Mouse (Mus musculus): ENCODE data around the gene Slc30a9. TPM values are rescaled to one million over a fixed set of nuclear protein-coding genes. Genes with fewer than 3 reads are reported as not detected.

Slc30a9 gene
- polyA plus RNA-seq, 1 experiment from 2014 or later, result 139 TPM

DNA sequence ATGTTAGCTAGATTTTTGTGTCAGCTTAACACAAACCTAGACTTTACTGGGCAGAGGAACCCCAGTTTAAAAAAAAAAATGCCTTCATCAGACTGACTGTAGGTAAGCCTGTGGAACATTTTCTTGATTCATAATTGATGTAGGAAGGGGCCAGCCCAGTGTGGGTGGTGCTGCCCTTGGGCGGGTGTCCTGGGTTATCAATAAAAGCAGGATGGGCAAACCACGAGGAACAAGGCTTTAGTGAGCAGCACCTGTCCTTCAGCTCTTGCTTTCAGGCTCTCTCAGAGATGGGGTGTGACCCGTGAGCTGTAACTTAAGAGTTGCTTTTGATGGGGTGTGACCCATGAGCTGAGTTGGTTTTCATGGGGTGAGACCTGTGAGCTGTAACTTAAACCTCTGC, 11.7 kb upstream of the Slc30a9 start:
- POLR2A ChIA-PET, result no interaction called here
- no peak for ATAC-seq
- TF ChIP-seq CTCF (IDR thresholded peaks at IDR 0.05), result no peak
- in situ Hi-C loops (cut with MboI; ENCODE audit: low pct_unique_long_range_greater_than_20kb), result no loop called here
- H3K27me3 ChIP-seq, result no peaks in the 10 kb centered on the region
- DNase-seq (ENCODE audit: low read depth, low spot score), result no peak
- CTCF ChIA-PET, result interaction anchor here (1.4 kb wide), 1 partner anchor 18 kb away, joined by 5 read pairs; no protein-coding TSS in a partner anchor

DNA sequence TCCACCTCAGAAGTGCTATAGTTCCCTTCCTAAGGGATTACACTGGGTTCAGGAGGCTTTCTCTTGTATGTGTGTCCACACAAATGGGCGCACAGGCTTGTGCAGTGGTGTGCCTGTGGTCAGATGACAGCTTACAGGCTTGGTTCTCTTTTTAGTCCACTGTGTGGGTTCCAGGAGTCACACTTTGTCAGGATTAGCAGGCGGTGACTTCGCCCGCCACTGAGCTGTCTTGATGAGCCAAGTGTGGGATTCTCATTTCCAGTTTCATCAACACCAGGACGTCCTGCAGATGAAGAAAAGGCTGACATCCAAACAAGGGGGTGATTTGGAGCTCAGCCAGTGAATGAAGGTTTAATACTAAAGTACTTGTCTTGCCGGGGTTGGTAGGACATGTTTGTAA, 11.1 kb upstream of the Slc30a9 start:
- ATAC-seq (no peak), DNase-seq (ENCODE audit: low read depth, low spot score) (no peak)
- H3K27me3 ChIP-seq, result no peaks in the 10 kb centered on the region
- in situ Hi-C loops (cut with MboI; ENCODE audit: low pct_unique_long_range_greater_than_20kb), result no loop called here
- TF ChIP-seq CTCF (IDR thresholded peaks at IDR 0.05), result no peak
- ChIA-PET CTCF (interaction anchor here (1.0 kb wide), 1 partner anchor 15 kb away, joined by 3 read pairs; no protein-coding TSS in a partner anchor), POLR2A (interaction anchor here (0.6 kb wide), 1 partner anchor 946 kb away, joined by 3 read pairs; no protein-coding TSS in a partner anchor)

DNA sequence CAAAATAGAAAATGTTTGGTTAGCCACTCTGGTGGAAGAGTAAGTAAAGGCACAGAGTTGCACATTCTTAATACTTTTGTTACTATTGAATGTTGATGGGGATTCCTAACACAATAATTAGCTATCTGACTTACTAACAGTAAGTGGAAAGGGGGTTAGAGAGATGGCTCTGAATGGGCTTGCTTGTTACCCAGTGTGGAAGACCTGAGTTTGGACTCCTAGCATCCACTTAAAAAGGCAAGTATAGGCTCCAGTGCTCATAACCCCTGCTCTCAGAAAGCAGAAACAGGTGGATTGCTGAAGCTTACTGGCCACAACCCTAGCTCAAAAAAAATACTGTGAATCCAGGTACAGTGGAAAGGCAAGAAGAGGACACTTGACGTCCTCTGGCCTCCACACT, 10.6 kb upstream of the Slc30a9 start:
- ChIA-PET CTCF (interaction anchor here (1.0 kb wide), 1 partner anchor 15 kb away, joined by 3 read pairs; no protein-coding TSS in a partner anchor), POLR2A (interaction anchor here (0.6 kb wide), 1 partner anchor 946 kb away, joined by 3 read pairs; no protein-coding TSS in a partner anchor)
- no peak for TF ChIP-seq CTCF (IDR thresholded peaks at IDR 0.05)
- in situ Hi-C loops (cut with MboI; ENCODE audit: low pct_unique_long_range_greater_than_20kb), result no loop called here
- H3K27me3 ChIP-seq, result no peaks in the 10 kb centered on the region
- ATAC-seq (no peak), DNase-seq (ENCODE audit: low read depth, low spot score) (no peak)

DNA sequence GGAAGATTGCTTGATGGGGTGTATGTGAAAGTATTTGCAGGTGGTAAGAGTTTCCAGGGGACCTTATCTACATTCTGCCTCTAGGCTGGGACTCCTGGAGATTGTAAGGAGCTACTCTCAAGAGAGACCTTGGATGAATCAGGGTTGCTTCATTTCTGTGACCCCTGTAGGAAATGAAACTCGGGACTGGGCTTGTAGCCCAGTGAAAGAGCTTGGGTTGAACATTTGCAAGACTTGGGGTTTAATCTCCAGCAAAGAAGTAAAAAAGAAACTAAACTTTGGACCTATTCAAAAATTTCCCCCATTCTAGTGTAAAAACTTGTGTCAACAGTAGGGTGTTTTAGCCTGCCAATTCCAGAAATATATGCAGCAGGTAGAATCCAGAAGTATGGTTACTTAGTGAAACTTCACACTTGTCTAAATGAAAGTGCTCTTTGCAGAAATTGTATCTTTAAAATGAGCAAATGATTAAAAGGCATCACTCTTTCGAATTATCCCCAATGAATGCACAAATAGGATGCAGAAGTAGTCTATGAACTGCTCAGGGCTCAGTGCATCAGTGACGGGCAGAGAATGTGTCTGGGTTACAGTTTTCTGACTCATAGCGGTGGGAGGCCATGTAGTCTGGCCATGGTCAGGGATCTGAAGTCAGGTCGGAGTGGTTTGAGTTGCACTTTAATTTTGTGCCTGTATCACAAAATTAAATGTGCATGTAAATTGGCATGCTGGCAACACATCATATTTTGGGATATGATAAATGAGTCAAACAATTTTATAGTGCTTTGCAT, 9.5 kb upstream of the Slc30a9 start:
- peak; percentile 27 for DNase-seq (ENCODE audit: low read depth, low spot score)
- CTCF ChIA-PET, result interaction anchor here (1.0 kb wide), 1 partner anchor 9 kb away, joined by 3 read pairs; no protein-coding TSS in a partner anchor
- POLR2A ChIA-PET, result no interaction called here

DNA sequence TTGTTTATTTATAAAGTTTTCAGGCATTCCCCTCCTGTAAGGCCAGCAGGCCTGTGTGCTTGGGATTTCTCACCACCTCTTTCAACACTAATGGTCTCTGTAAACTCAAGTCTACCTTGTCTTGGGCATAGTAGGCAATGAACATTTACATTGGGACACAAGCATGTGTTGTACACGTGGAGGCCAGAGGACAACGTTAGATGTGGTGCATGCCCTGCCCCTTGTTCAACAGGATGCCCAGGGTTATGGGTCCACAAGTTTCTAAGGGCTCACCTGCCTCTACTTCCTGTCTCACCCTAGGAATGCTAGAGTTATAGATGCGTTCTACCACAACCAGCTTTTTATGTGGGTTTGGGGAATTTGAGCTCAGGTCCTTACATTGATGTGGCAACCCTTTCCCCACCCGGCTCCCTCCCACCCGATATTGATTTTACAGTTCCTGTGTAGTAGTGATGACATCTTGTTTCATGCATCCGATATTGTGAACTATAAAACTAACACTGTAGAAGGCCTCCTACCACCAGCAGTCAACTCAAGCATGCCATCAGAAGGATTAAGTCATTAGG, 6.8 kb upstream of the Slc30a9 start:
- ChIA-PET POLR2A (no interaction called here), CTCF (interaction anchor here (0.6 to 1.9 kb wide), 4 partner anchors 11 to 18 kb away, joined by 3 to 4 read pairs (median 3); no protein-coding TSS in a partner anchor)
- H3K27me3 ChIP-seq, result no peaks in the 10 kb centered on the region
- in situ Hi-C loops (cut with MboI; ENCODE audit: low pct_unique_long_range_greater_than_20kb), result no loop called here
- no peak for TF ChIP-seq CTCF (IDR thresholded peaks at IDR 0.05)
- ATAC-seq (no peak), DNase-seq (ENCODE audit: low read depth, low spot score) (no peak)

More for the DNA sequence above, 9.5 kb upstream of the Slc30a9 start:
- no peak for TF ChIP-seq CTCF (IDR thresholded peaks at IDR 0.05)
- peak; percentile 53 for ATAC-seq
- in situ Hi-C loops (cut with MboI; ENCODE audit: low pct_unique_long_range_greater_than_20kb), result no loop called here
- H3K27me3 ChIP-seq, result no peaks in the 10 kb centered on the region

DNA sequence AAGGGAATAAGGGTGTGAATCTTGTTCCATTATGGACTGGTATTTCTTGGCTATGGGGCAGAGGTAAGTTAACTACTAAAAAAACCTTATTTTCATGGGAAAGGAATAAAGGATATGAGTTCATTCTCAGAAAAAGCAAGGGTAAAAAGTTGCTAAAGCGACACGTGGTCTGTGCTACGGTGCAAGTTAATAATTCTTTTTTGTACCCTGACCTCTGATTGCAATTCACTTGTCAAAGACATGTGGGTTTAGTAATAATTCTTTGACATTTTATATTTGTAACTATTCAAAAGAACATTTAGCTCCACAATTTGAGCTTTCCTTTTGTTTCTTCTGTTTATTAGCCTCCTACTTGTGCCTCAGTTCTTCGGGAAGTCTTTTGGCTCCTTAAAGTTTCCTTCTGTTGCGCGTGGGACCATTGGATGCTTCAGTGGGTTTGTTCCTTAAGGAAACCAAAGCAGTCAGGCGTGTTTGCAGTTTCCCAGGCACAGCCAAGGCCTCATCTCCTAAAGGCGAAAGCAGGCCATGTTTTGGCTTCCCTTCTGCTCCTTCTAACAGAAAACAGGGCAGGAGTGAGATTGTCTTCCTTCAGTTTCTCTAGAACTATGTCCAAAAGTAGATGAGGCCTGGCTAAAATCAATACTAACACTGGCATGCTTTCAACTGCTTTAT, 5.7 kb upstream of the Slc30a9 start:
- DNase-seq (ENCODE audit: low read depth, low spot score), result no peak
- ChIA-PET POLR2A (interaction anchor here (0.7 kb wide), 1 partner anchor 164 kb away, joined by 6 read pairs; no protein-coding TSS in a partner anchor), CTCF (interaction anchor here (1.2 kb wide), 1 partner anchor 12 kb away, joined by 3 read pairs; no protein-coding TSS in a partner anchor)
- no peak for ATAC-seq
- H3K27me3 ChIP-seq, result no peaks in the 10 kb centered on the region
- TF ChIP-seq CTCF (IDR thresholded peaks at IDR 0.05), result no peak
- in situ Hi-C loops (cut with MboI; ENCODE audit: low pct_unique_long_range_greater_than_20kb), result no loop called here

DNA sequence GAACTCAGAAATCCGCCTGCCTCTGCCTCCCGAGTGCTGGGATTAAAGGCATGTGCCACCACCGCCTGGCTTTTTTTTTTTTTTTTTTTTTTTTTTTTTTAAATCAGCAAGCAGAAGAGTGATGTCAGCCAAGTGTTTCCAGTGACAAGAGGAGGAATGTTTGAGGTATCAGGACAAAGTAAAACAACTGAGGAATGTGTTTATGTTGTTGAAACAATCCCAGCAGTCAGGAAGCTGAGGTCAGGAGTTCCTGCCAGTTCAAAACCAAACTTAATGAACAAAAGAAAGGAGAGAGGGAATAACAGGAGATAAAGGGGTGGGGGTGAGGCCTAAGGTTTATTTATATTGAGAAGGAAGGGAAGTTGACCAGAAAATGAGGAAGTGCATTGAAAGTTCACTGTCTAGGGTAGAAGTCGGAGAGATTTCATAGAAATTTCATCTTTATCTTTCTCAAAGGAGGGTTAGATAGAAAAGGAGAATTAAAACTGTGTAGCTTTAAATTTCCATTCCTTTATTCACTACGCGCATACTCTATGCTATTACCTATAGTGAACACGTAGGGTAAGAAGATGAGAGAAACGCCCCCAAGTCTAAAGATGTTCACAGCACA, 4.9 kb upstream of the Slc30a9 start:
- POLR2A ChIA-PET, result interaction anchor here (0.7 to 1.3 kb wide), 2 partner anchors 10 to 163 kb away, joined by 6 to 9 read pairs; no protein-coding TSS in a partner anchor
- CTCF ChIA-PET, result interaction anchor here (1.0 to 1.4 kb wide), 2 partner anchors 10 to 35 kb away, joined by 3 read pairs; no protein-coding TSS in a partner anchor
- in situ Hi-C loops (cut with MboI; ENCODE audit: low pct_unique_long_range_greater_than_20kb), result no loop called here
- no peak for DNase-seq (ENCODE audit: low read depth, low spot score)
- ATAC-seq, result no peak
- H3K27me3 ChIP-seq, result no peaks in the 10 kb centered on the region
- TF ChIP-seq CTCF (IDR thresholded peaks at IDR 0.05), result no peak

DNA sequence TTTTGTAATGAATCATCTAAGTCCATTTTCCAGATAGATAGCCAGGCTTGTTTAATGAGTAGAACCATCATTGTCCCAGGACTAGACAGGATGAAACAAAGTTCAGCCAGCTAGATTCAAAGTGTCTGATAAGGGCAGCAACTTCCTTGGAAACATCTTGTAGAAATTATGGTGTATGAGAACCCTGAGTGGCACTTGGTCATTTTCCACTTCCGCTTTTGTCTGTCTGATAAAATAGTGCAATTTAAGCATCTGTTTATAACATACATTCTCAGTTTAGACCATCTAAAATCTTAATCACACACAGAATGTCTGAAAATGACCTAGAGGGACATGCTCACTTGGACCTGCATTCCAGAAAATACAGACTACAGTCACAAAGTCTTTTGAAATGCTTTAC, 2.9 kb upstream of the Slc30a9 start:
- ChIA-PET CTCF (interaction anchor here (1.8 kb wide), 1 partner anchor 12 kb away, joined by 5 read pairs; no protein-coding TSS in a partner anchor), POLR2A (no interaction called here)
- ATAC-seq, result no peak
- DNase-seq (ENCODE audit: low read depth, low spot score), result no peak
- H3K27me3 ChIP-seq, result no peaks in the 10 kb centered on the region
- no peak for TF ChIP-seq CTCF (IDR thresholded peaks at IDR 0.05)
- in situ Hi-C loops (cut with MboI; ENCODE audit: low pct_unique_long_range_greater_than_20kb), result no loop called here

DNA sequence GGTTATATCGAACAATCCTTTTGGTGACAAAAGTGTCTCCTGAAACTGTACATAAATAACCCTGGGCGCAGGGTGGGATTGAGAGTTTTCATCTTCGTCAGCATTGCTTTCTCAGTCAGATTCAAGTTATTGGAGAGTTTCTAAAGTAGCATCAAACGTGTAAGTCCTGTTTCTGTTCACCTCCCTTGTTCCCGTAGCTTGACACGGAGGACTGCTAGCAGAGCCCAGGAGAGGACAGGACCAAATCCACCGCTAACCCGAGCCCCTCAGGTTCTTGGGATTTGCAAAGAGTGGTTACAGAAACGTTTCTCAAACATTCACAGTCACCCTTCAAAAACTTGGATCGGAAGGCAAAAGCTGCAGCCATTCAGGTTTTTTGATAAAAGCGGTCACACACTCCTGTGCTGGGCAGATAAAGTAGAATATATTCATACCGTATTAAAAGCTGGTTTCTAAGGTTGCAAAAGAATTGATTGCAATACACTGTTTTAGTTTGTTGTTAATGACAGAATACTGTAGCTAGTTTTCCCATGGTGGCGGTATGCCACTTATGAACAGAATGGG, 986 bp downstream of the Slc30a9 start:
- CTCF ChIA-PET, result no interaction called here
- TF ChIP-seq CTCF (IDR thresholded peaks at IDR 0.05), result no peak
- DNase-seq (ENCODE audit: low read depth, low spot score) (no peak), ATAC-seq (no peak)
- in situ Hi-C loops (cut with MboI; ENCODE audit: low pct_unique_long_range_greater_than_20kb), result no loop called here
- no peaks in the 10 kb centered on the region for H3K27me3 ChIP-seq
- POLR2A ChIA-PET, result interaction anchor here (0.6 to 1.2 kb wide), 4 partner anchors 17 to 52 kb away, joined by 3 read pairs; partner anchors contain the start of gene Tmem33

Data from Patski (cell line).